Mouse (Mus musculus) cerebellum, adult 8-10 months (tissue): ENCODE data around the gene Farp1.
A peak's percentile ranks its signal among the peaks of the same experiment; 100 is the strongest.
"Not testable (repeated sequence)": the region's sequence is repeated elsewhere in the genome, so short reads cannot be mapped to it uniquely, and the experiment has no call there.

ENCODE experiments used
- DNase-seq: peaks from one replicate; pipeline ENCODE4 v3.0.0; 2022

The Farp1 gene

GRCm38 (mm10) chr14:121034973-121035662 is at the start of gene Farp1:
TSS of gene Farp1 (plus strand) at chr14:121035200.
- DNase-seq, result peak; percentile 90

GRCm38 (mm10) chr14:120989126-120989525 is 45.9 kb upstream of the Farp1 start:
- no peak for DNase-seq

- no peak for DNase-seq
These were observed 37.3 kb upstream of the Farp1 start for GRCm38 (mm10) chr14:120997686-120998085.

GRCm38 (mm10) chr14:121000561-121001340 is 34.2 kb upstream of the Farp1 start:
- no peak for DNase-seq

GRCm38 (mm10) chr14:121005621-121006020 is 29.4 kb upstream of the Farp1 start:
- DNase-seq, result peak; percentile 8

GRCm38 (mm10) chr14:121006021-121006420 is 29.0 kb upstream of the Farp1 start:
- peak; percentile 14 for DNase-seq

- DNase-seq, result no peak
These were observed 19.8 kb upstream of the Farp1 start for GRCm38 (mm10) chr14:121015114-121015690.

- no peak for DNase-seq
These were observed 12.6 kb upstream of the Farp1 start for GRCm38 (mm10) chr14:121022403-121022802.

- no peak for DNase-seq
These were observed 9.6 kb upstream of the Farp1 start for GRCm38 (mm10) chr14:121025381-121025780.

GRCm38 (mm10) chr14:121031396-121031795 is 3.6 kb upstream of the Farp1 start:
- no peak for DNase-seq

- DNase-seq, result peak; percentile 37
These were observed 475 bp upstream of the Farp1 start for GRCm38 (mm10) chr14:121034525-121034924.

GRCm38 (mm10) chr14:121035663-121036473 is 868 bp downstream of the Farp1 start:
- no peak for DNase-seq

- peak; percentile 27 for DNase-seq
These were observed 1.7 kb downstream of the Farp1 start for GRCm38 (mm10) chr14:121036612-121037221.

- DNase-seq, result no peak
These were observed 2.3 kb downstream of the Farp1 start for GRCm38 (mm10) chr14:121037276-121037675.

- no peak for DNase-seq
These were observed 3.7 kb downstream of the Farp1 start for GRCm38 (mm10) chr14:121038676-121039075.

- no peak for DNase-seq
These were observed 9.1 kb downstream of the Farp1 start for GRCm38 (mm10) chr14:121044145-121044544.

GRCm38 (mm10) chr14:121046313-121046961 is 11.4 kb downstream of the Farp1 start:
- no peak for DNase-seq

GRCm38 (mm10) chr14:121047780-121048179 is 12.8 kb downstream of the Farp1 start:
- DNase-seq, result no peak

- DNase-seq, result not testable (repeated sequence)
These were observed 16.0 kb downstream of the Farp1 start for GRCm38 (mm10) chr14:121051002-121051401.

- no peak for DNase-seq
These were observed 18.1 kb downstream of the Farp1 start for GRCm38 (mm10) chr14:121053020-121053518.

- no peak for DNase-seq
These were observed 19.1 kb downstream of the Farp1 start for GRCm38 (mm10) chr14:121054062-121054461.

GRCm38 (mm10) chr14:121057750-121058149 is 22.8 kb downstream of the Farp1 start:
- DNase-seq, result no peak
